ENCODE assay signal across 8 mouse cellular contexts in the genomic region with DNA sequence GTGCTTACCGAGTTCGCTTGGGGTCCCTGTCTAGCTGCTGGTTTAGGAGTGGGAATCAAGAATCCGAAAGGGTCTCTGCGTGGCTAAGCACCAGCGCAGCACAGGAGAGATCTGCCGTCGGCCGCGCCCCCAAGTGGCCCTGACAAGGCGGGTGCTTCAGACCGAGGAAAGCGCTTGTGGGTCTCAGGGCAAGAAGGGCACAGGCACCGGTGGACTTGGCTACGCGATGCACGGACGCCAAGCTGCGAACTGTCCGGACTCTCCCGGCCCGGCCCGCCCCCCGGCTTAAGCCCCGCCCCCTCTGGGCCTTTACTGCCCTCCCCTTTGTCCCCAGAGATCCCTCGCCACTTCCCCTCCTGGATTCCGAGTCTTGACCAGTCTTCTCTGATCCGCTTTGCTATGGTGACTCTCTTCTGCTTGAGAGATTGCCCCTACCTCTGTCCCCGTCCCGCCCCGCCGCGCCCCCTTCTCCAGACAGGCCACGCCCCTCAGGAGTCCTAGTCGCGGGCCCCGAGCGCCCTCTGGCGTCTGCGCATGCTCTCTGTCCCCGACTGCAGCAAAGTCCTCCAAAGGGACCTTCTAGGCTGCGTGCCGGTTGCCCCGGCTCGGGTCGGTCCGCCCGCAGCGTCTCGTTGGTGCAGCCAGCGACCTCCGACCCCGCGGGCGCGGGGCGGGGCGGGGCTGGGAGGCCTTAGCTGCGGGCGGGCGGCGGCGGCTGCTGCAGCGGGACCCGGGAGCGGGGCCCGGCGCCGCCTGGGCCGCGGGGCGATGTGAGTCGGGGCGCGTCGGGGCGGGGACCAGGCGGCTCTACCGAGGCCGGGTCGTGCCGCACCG. TPM values are rescaled to one million over a fixed set of nuclear protein-coding genes. Genes with fewer than 3 reads are reported as not detected.
DNase-seq lines count a peak whose midpoint lies in the region; ATAC-seq and TF ChIP-seq lines count a peak whose summit lies in the region.

A gene (minus strand): TSS at position 234 of the 834 bp plus-strand sequence.

- peak within 1 kb of the TSS; percentile 77 for H3K9ac ChIP-seq in ES-E14 (ENCODE audit: insufficient read depth, low read depth, low read length, poor library complexity, severe bottlenecking)
- peak within 1 kb of the TSS; percentile 66 for H3K9ac ChIP-seq in forebrain, embryonic 15.5 days (replicated peaks)
- peak within 1 kb of the TSS; percentile 64 for H3K9ac ChIP-seq in liver, postnatal 0 days (replicated peaks)
- peak within 1 kb of the TSS; percentile 87 for H3K9ac ChIP-seq in neural tube, embryonic 13.5 days

- in situ Hi-C loops in ES-E14 (cut with MboI; ENCODE audit: low sequenced_read_pairs in 2 of 2, unreplicated experiment in 2 of 2) = no loop called here

- intact Hi-C loops in heart, postnatal 25 days (cut with DNase I) = loop anchor here (5.0 kb wide), 1 partner anchor 182 kb away; no protein-coding TSS in a partner anchor

- peak; percentile 96 for ATAC-seq in forebrain, embryonic 15.5 days (replicated peaks)
- ATAC-seq in liver, postnatal 0 days = peak; percentile 95
- peak; percentile 95 for ATAC-seq in neural tube, embryonic 13.5 days (ENCODE audit: low read depth)

- peak within 1 kb of the TSS; percentile 86 to 90 for H3K4me3 ChIP-seq in ES-E14 (ENCODE audit: insufficient read depth in 1 of 2, low read depth in 1 of 2, low read length in 2 of 2, poor library complexity in 1 of 2, severe bottlenecking in 1 of 2)
- peak within 1 kb of the TSS; percentile 60 for H3K4me3 ChIP-seq in forebrain, embryonic 15.5 days
- H3K4me3 ChIP-seq in liver, postnatal 0 days (ENCODE audit: low read depth, low read length) = peak within 1 kb of the TSS; percentile 58
- peak within 1 kb of the TSS; percentile 71 for H3K4me3 ChIP-seq in neural tube, embryonic 13.5 days

- H3K4me1 ChIP-seq in ES-E14 (ENCODE audit: control insufficient read depth in 2 of 2, insufficient read depth in 2 of 2, low read length in 2 of 2, poor library complexity in 1 of 2) = peaks cover 0 to 5% of the 10 kb centered on the region in 2 experiments; a peak in 1 of 4 replicates
- peaks cover 17% of the 10 kb centered on the region for H3K4me1 ChIP-seq in forebrain, embryonic 15.5 days
- H3K4me1 ChIP-seq in liver, postnatal 0 days (ENCODE audit: insufficient read depth) = peaks cover 11% of the 10 kb centered on the region
- peaks cover 21% of the 10 kb centered on the region for H3K4me1 ChIP-seq in neural tube, embryonic 13.5 days (replicated peaks)

- WGBS in forebrain, embryonic 15.5 days = under 1% methylated on average over 81 of the region's 82 CpGs
- under 1% methylated on average over 70 of the region's 82 CpGs for WGBS in liver, postnatal 0 days (ENCODE audit: insufficient replicate concordance)
- under 1% methylated on average over 79 of the region's 82 CpGs for WGBS in neural tube, embryonic 13.5 days

- peak; percentile 96 for TF ChIP-seq CTCF in liver, postnatal 0 days (IDR thresholded peaks at IDR 0.05; ENCODE audit: low read depth)

- no peaks in the 10 kb centered on the region for H3K27me3 ChIP-seq in forebrain, embryonic 15.5 days
- H3K27me3 ChIP-seq in liver, postnatal 0 days (ENCODE audit: insufficient read depth, low read length) = peaks cover 10% of the 10 kb centered on the region
- no peaks in the 10 kb centered on the region; the same call in 1 of the 2 replicates for H3K27me3 ChIP-seq in neural tube, embryonic 13.5 days

- H3K36me3 ChIP-seq in ES-E14 (ENCODE audit: control insufficient read depth, insufficient read depth, low read length, poor library complexity, severe bottlenecking) = peaks cover 3% of the 10 kb centered on the region; the same call in 1 of the 2 replicates
- no peaks in the 10 kb centered on the region for H3K36me3 ChIP-seq in forebrain, embryonic 15.5 days
- H3K36me3 ChIP-seq in liver, postnatal 0 days (replicated peaks; ENCODE audit: insufficient read depth, low read length) = no peaks in the 10 kb centered on the region
- peaks cover 14% of the 10 kb centered on the region; the same call in 1 of the 2 replicates for H3K36me3 ChIP-seq in neural tube, embryonic 13.5 days

- no peak within 1 kb of the TSS; the same call in 1 of the 2 replicates for H3K27ac ChIP-seq in ES-E14 (ENCODE audit: insufficient read depth, low read depth, low read length, poor library complexity, severe bottlenecking)
- H3K27ac ChIP-seq in forebrain, embryonic 15.5 days (replicated peaks) = peak within 1 kb of the TSS; percentile 32
- H3K27ac ChIP-seq in liver, postnatal 0 days (ENCODE audit: low read depth) = peak within 1 kb of the TSS; percentile 48
- H3K27ac ChIP-seq in neural tube, embryonic 13.5 days (replicated peaks) = peak within 1 kb of the TSS; percentile 78

- no peaks in the 10 kb centered on the region for H3K9me3 ChIP-seq in ES-E14 (ENCODE audit: control insufficient read depth, insufficient read depth, low read depth, low read length)
- no peaks in the 10 kb centered on the region for H3K9me3 ChIP-seq in forebrain, embryonic 15.5 days
- H3K9me3 ChIP-seq in liver, postnatal 0 days (ENCODE audit: low read length) = no peaks in the 10 kb centered on the region
- H3K9me3 ChIP-seq in neural tube, embryonic 13.5 days = no peaks in the 10 kb centered on the region

- peak; percentile 93 for DNase-seq in ES-E14 (ENCODE audit: low read depth, low spot score)
- DNase-seq in cerebellum, adult 11-12 months = peak; percentile 97
- DNase-seq in heart, postnatal 25 days (ENCODE audit: low spot score) = peak; percentile 93
- DNase-seq in layer of hippocampus, adult 11-12 months (ENCODE audit: low spot score) = peak; percentile 98
- peak; percentile 97 for DNase-seq in liver, postnatal 0 days
- DNase-seq in telencephalon, adult 2 months (ENCODE audit: low read depth, low spot score) = peak; percentile 89

- peak within 1 kb of the TSS; percentile 82 for H3K4me2 ChIP-seq in forebrain, embryonic 15.5 days (replicated peaks)
- H3K4me2 ChIP-seq in liver, postnatal 0 days (ENCODE audit: low read depth, low read length) = peak within 1 kb of the TSS; percentile 88
- H3K4me2 ChIP-seq in neural tube, embryonic 13.5 days = peak within 1 kb of the TSS; percentile 79

- TF ChIP-seq EP300 in liver, postnatal 0 days (IDR thresholded peaks at IDR 0.05; ENCODE audit: low read depth) = no peak

TF ChIP-seq in ES-E14, 5 proteins besides CTCF, POLR2A, EP300 and RAD21:
- TF ChIP-seq MAFK (IDR thresholded peaks at IDR 0.05; ENCODE audit: insufficient read depth, low read depth, low read length) = no peak
- TF ChIP-seq ZC3H11A (IDR thresholded peaks at IDR 0.05; ENCODE audit: borderline replicate concordance, low read depth, low read length) = 0 out of 2 replicates have a peak, but pooled peaks have one; percentile 15
- peak; percentile 66; the same call in 1 of the 2 replicates for TF ChIP-seq HCFC1 (IDR thresholded peaks at IDR 0.05; ENCODE audit: borderline replicate concordance, insufficient read depth, low read length)

RNA-seq across cellular contexts. Expression of the gene that starts here (rescaled TPM):
- 0.71 and 1.7 TPM in 2 replicates for total RNA-seq in ES-E14 (2012; rRNA removed)
- polyA plus RNA-seq in forebrain, embryonic 15.5 days (2015; fragmentation: Nextera tagmentation; extraction: Ambion mirVana) = 0.88 and 0.97 TPM in 2 replicates
- 1 to 10 TPM; 3.8 to 5.6 TPM for total RNA-seq in heart, postnatal 25 days (2021)
- 0.25 TPM in 1 of 2 replicates, not detected in the other for polyA plus RNA-seq in liver, postnatal 0 days (2015; fragmentation: Nextera tagmentation; extraction: Ambion mirVana)
- 0.95 and 1.4 TPM in 2 replicates for polyA plus RNA-seq in neural tube, embryonic 13.5 days (2015; fragmentation: Nextera tagmentation; extraction: Ambion mirVana)

Comparison
In these comparisons a context has a peak if more than half of its experiments do, and no peak if none do; other contexts are left out.
1. Peak in ATAC-seq, H3K4me3 ChIP-seq, H3K27ac ChIP-seq, H3K9ac ChIP-seq and H3K4me2 ChIP-seq in forebrain, embryonic 15.5 days; RNA of the gene not detected or under 1 TPM.
2. Peak in DNase-seq, ATAC-seq, H3K4me3 ChIP-seq, H3K27ac ChIP-seq, H3K9ac ChIP-seq and H3K4me2 ChIP-seq in liver, postnatal 0 days; RNA of the gene not detected or under 1 TPM.